Mouse (Mus musculus) heart, adult 2 months (tissue): Measurements from ENCODE around the gene Nfatc2. TPM values are rescaled to one million over a fixed set of nuclear protein-coding genes. Genes with fewer than 3 reads are reported as not detected.
A peak's percentile ranks its signal among the peaks of the same experiment; 100 is the strongest.

Experiments used
- DNase-seq, 2 experiments: peaks; one replicate each; pipeline ENCODE4 v3.0.0; 2021
- H3K27ac ChIP-seq: fragments of 200-600 bp; 2 replicates; pipeline ENCODE4 v1.8.1; 2022
- H3K27me3 ChIP-seq: fragments of 200-500 bp; 2 replicates; pipeline ENCODE4 v1.6.1; 2012; ENCODE audit warnings: mild to moderate bottlenecking, low read length, inconsistent platforms, mixed read lengths; ENCODE audit not compliant: control insufficient read depth, insufficient read depth
- H3K36me3 ChIP-seq: fragments of 200-500 bp; 2 replicates; pipeline ENCODE4 v1.6.1; 2012; ENCODE audit warnings: low read length, inconsistent platforms; ENCODE audit not compliant: control insufficient read depth, insufficient read depth
- H3K4me1 ChIP-seq: fragments of 200-500 bp; 2 replicates; pipeline ENCODE4 v1.6.1; 2011; ENCODE audit warnings: low read length; ENCODE audit not compliant: control insufficient read depth, insufficient read depth
- H3K4me3 ChIP-seq: fragments of 200-600 bp; 2 replicates; pipeline ENCODE4 v1.8.1; 2022
- H3K79me2 ChIP-seq: fragments of 200-500 bp; replicated peaks from 2 replicates; pipeline ENCODE4 v1.6.1; 2012; ENCODE audit warnings: mild to moderate bottlenecking, inconsistent platforms, low read length, moderate library complexity, mixed read lengths; ENCODE audit not compliant: control insufficient read depth, insufficient read depth
- H3K9ac ChIP-seq: fragments of 200-500 bp; 2 replicates; pipeline ENCODE4 v1.6.1; 2012; ENCODE audit warnings: low read depth, mild to moderate bottlenecking, control low read depth, inconsistent platforms, low read length, mixed read lengths
- CTCF ChIP-seq: fragments of 200-600 bp; IDR thresholded peaks from 2 replicates; pipeline ENCODE4 v1.8.1; 2022; ENCODE audit warnings: antibody characterized with exemption, mild to moderate bottlenecking, moderate library complexity
- EP300 ChIP-seq: fragments of 200-500 bp; IDR thresholded peaks from 2 replicates; pipeline ENCODE4 v1.6.1; 2011; ENCODE audit warnings: low read depth, low read length, control low read depth; ENCODE audit not compliant: insufficient read depth
- POLR2A ChIP-seq: fragments of 200-500 bp; IDR thresholded peaks from 2 replicates; pipeline ENCODE4 v1.6.1; 2011; ENCODE audit warnings: mild to moderate bottlenecking, low read depth, low read length, control low read depth; ENCODE audit not compliant: insufficient read depth
- WGBS: fragments of 180-500 bp; shearing (Covaris S2); methylation state at CpG from one replicate; pipeline ENCODE4 v1.1.7; 2018; 5-methylcytosine and 5-hydroxymethylcytosine counted together
- intact Hi-C: fragments of 180-260 bp; cut with DNase I; formaldehyde crosslinking; loops from one replicate; pipeline ENCODE4 v1.15.1; 2025
- polyA plus RNA-seq: library from polyadenylated mRNA; depleted of rRNA; stranded (reverse); fragments of >200 nt; gene quantifications from 2 replicates; pipeline ENCODE4 v1.2.3, GENCODE M21; 2012
- total RNA-seq, 2 experiments: library from RNA; stranded (reverse); gene quantifications; 2 replicates each; pipeline ENCODE4 v1.2.3; 2021

Gene Nfatc2
- total and polyA plus RNA-seq, 3 experiments = 11.2 to 18.3 (median 12.8) TPM

- intact Hi-C loops = loop anchor here (2.0 to 5.0 kb wide), 2 partner anchors 14 to 37 kb away; no protein-coding TSS in a partner anchor
- H3K9ac ChIP-seq = peak overlapping the region; percentile 39; the same call in 1 of the 2 replicates
- 39% methylated on average over 10 of the region's 10 CpGs for WGBS
Measured at GRCm38 (mm10) chr2:168590556-168590955, 10.9 kb downstream of the Nfatc2 start.

GRCm38 (mm10) chr2:168590168-168590551 is 11.3 kb downstream of the Nfatc2 start:
- 7% methylated on average over 37 of the region's 38 CpGs for WGBS
- H3K79me2 ChIP-seq = no peaks in the 10 kb centered on the region
- H3K27me3 ChIP-seq = no peaks in the 10 kb centered on the region
- peak overlapping the region; percentile 80 for H3K9ac ChIP-seq
- intact Hi-C loops = loop anchor here (2.0 to 5.0 kb wide), 2 partner anchors 15 to 37 kb away; no protein-coding TSS in a partner anchor
- peak overlapping the region; percentile 55 for H3K4me3 ChIP-seq
- TF ChIP-seq EP300 (no peak), CTCF (no peak), POLR2A (peak; percentile 53; the same call in 1 of the 2 replicates)
- peak; percentile 73 to 78 for DNase-seq
- H3K36me3 ChIP-seq = no peaks in the 10 kb centered on the region
- H3K27ac ChIP-seq = peak overlapping the region; percentile 85
- H3K4me1 ChIP-seq = peaks cover 13% of the 10 kb centered on the region

More at GRCm38 (mm10) chr2:168590556-168590955, 10.9 kb downstream of the Nfatc2 start:
- Histone ChIP-seq H3K27me3 (no peaks in the 10 kb centered on the region), H3K36me3 (no peaks in the 10 kb centered on the region), H3K79me2 (no peaks in the 10 kb centered on the region), H3K27ac (peak overlapping the region; percentile 85; the same call in 1 of the 2 replicates), H3K4me3 (peak overlapping the region; percentile 55), H3K4me1 (peaks cover 13% of the 10 kb centered on the region)
- DNase-seq = no peak
- TF ChIP-seq POLR2A (no peak), CTCF (no peak), EP300 (no peak)

- intact Hi-C loops = loop anchor here (2.0 to 5.0 kb wide), 2 partner anchors 15 to 38 kb away; no protein-coding TSS in a partner anchor
- Histone ChIP-seq H3K4me1 (peaks cover 13% of the 10 kb centered on the region), H3K27me3 (no peaks in the 10 kb centered on the region), H3K36me3 (no peaks in the 10 kb centered on the region), H3K27ac (peak overlapping the region; percentile 85), H3K9ac (peak overlapping the region; percentile 80), H3K79me2 (no peaks in the 10 kb centered on the region), H3K4me3 (peak overlapping the region; percentile 55)
- 8% methylated on average over 21 of the region's 21 CpGs for WGBS
- TF ChIP-seq CTCF (no peak), EP300 (no peak), POLR2A (no peak)
- peak; percentile 55 to 60 for DNase-seq
Measured at GRCm38 (mm10) chr2:168589368-168590167, 11.9 kb downstream of the Nfatc2 start.

- no peaks in the 10 kb centered on the region for H3K27me3 ChIP-seq
- H3K36me3 ChIP-seq = no peaks in the 10 kb centered on the region
- peak overlapping the region; percentile 85 for H3K27ac ChIP-seq
- WGBS = 23% methylated on average over 11 of the region's 11 CpGs
- peak overlapping the region; percentile 80 for H3K9ac ChIP-seq
- TF ChIP-seq EP300 (no peak), POLR2A (0 out of 2 replicates have a peak, but pooled peaks have one; percentile 30)
- H3K4me1 ChIP-seq = peaks cover 15% of the 10 kb centered on the region
- peak overlapping the region; percentile 55 for H3K4me3 ChIP-seq
- intact Hi-C loops = no loop called here
- H3K79me2 ChIP-seq = no peaks in the 10 kb centered on the region
- no peak for DNase-seq
Measured at GRCm38 (mm10) chr2:168588591-168589367, 12.7 kb downstream of the Nfatc2 start.

- Histone ChIP-seq H3K4me3 (no peak overlapping the region), H3K79me2 (no peaks in the 10 kb centered on the region), H3K27me3 (no peaks in the 10 kb centered on the region), H3K4me1 (peaks cover 16% of the 10 kb centered on the region), H3K27ac (peak overlapping the region; percentile 80), H3K9ac (peak overlapping the region; percentile 26; the same call in 1 of the 2 replicates), H3K36me3 (no peaks in the 10 kb centered on the region)
- 57% methylated on average over 8 of the region's 8 CpGs for WGBS
- TF ChIP-seq CTCF = no peak
- TF ChIP-seq POLR2A = no peak
- TF ChIP-seq EP300 = no peak
- intact Hi-C loops = no loop called here
- peak in 1 of 2 experiments; percentile 60 for DNase-seq
Measured at GRCm38 (mm10) chr2:168587159-168587558, 14.3 kb downstream of the Nfatc2 start.
